Mouse (Mus musculus) lung, adult 2 months (tissue): ENCODE data around the gene Dtnb.

ENCODE experiments used
- CTCF ChIP-seq: fragments of 200-500 bp; IDR thresholded peaks from 2 replicates; pipeline ENCODE4 v1.5.1; 2011; ENCODE audit warnings: mild to moderate bottlenecking, low read length, control low read depth; ENCODE audit not compliant: insufficient read depth
- POLR2A ChIP-seq: fragments of 200-500 bp; IDR thresholded peaks from 2 replicates; pipeline ENCODE4 v1.6.1; 2011; ENCODE audit warnings: low read depth, mild to moderate bottlenecking, control low read depth, low read length, borderline replicate concordance; ENCODE audit errors: extremely low read depth

DNA sequence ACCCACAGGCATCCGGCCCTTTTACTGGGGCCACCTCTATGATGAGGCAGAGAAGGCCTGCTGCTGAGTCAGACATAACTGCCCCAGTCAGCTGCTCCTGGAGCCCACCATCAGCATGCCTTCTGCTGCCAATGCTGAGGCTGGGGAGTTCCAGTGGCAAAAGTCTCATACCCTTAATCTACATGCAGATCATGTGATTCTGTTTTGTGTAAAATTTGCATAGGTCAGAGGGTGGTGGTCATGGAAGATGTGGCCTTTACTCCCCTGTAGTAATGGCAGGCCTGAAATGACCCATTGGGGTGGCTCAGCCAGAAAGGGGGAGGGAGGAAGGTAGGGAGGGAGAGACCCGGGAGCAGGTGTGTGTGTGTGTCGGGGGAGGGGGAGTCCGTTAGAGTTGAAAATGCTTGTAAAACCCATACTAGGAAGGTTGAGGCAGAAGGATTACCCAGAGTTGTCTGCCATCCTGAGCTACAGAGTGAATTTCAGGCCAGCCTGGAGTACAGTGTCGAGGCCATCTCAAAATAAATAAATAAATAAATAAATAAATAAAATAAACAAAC, 217.5 kb downstream of the Dtnb start:
- TF ChIP-seq POLR2A (no peak), CTCF (no peak)
